Mouse (Mus musculus): ENCODE results near the gene Gm20695. TPM values are rescaled to one million over a fixed set of nuclear protein-coding genes. Genes with fewer than 3 reads are reported as not detected.
"Not testable (repeated sequence)": the region's sequence is repeated elsewhere in the genome, so short reads cannot be mapped to it uniquely, and the experiment has no call there.

The Gm20695 gene
- polyA plus RNA-seq (2015; fragmentation: Nextera tagmentation; extraction: Ambion mirVana), result 1.6 and 1.7 TPM in 2 replicates

- peak; percentile 99 for ATAC-seq (ENCODE audit: low FRiP score, low read depth)
- H3K4me3 ChIP-seq, result peak within 1 kb of the TSS; percentile 79
- peaks cover 33% of the 10 kb centered on the region for H3K4me1 ChIP-seq (replicated peaks)
- under 1% methylated on average over 88 of the region's 88 CpGs for WGBS
- peak within 1 kb of the TSS; percentile 97 for H3K27ac ChIP-seq (replicated peaks)
- peak within 1 kb of the TSS; percentile 71 for H3K4me2 ChIP-seq
- H3K9ac ChIP-seq, result peak within 1 kb of the TSS; percentile 69
- peaks cover 2% of the 10 kb centered on the region; the same call in 1 of the 2 replicates for H3K36me3 ChIP-seq
- H3K9me3 ChIP-seq, result no peaks in the 10 kb centered on the region
- H3K27me3 ChIP-seq, result no peaks in the 10 kb centered on the region
Observed at GRCm38 (mm10) chr16:3884201-3885064, at the start of gene Gm20695, which contains the start of gene Zfp597. Gene Gm20695, plus strand, starts transcription at chr16:3884648. Gene Zfp597, minus strand, starts transcription at chr16:3884561.

- Histone ChIP-seq H3K27me3 (no peaks in the 10 kb centered on the region), H3K36me3 (no peaks in the 10 kb centered on the region), H3K4me1 (replicated peaks) (no peaks in the 10 kb centered on the region), H3K4me3 (no peak overlapping the region), H3K4me2 (no peak overlapping the region), H3K9me3 (no peaks in the 10 kb centered on the region), H3K27ac (replicated peaks) (no peak overlapping the region), H3K9ac (no peak overlapping the region)
- no peak for ATAC-seq (ENCODE audit: low FRiP score, low read depth)
- 85% methylated on average over 2 of the region's 2 CpGs for WGBS
Observed at GRCm38 (mm10) chr16:3835461-3835860, 49.0 kb upstream of the Gm20695 start.

GRCm38 (mm10) chr16:3839157-3839885 lies 45.1 kb upstream of the Gm20695 start:
- Histone ChIP-seq H3K4me1 (replicated peaks) (0 out of 2 replicates have a peak, but pooled peaks cover 6% of the 10 kb centered on the region), H3K4me2 (no peak overlapping the region), H3K4me3 (no peak overlapping the region), H3K9me3 (no peaks in the 10 kb centered on the region), H3K27me3 (no peaks in the 10 kb centered on the region), H3K36me3 (no peaks in the 10 kb centered on the region), H3K27ac (replicated peaks) (no peak overlapping the region), H3K9ac (no peak overlapping the region)
- ATAC-seq (ENCODE audit: low FRiP score, low read depth), result no peak
- 62% methylated on average over 17 of the region's 17 CpGs for WGBS

GRCm38 (mm10) chr16:3842989-3843388 lies 41.5 kb upstream of the Gm20695 start:
- no peak for ATAC-seq (ENCODE audit: low FRiP score, low read depth)
- H3K27me3 ChIP-seq, result no peaks in the 10 kb centered on the region
- H3K36me3 ChIP-seq, result no peaks in the 10 kb centered on the region
- H3K4me2 ChIP-seq, result no peak overlapping the region
- H3K4me1 ChIP-seq (replicated peaks), result peaks cover 14% of the 10 kb centered on the region
- no peak overlapping the region for H3K9ac ChIP-seq
- no peak overlapping the region for H3K27ac ChIP-seq (replicated peaks)
- 39% methylated on average over 4 of the region's 4 CpGs for WGBS
- H3K9me3 ChIP-seq, result no peaks in the 10 kb centered on the region
- no peak overlapping the region for H3K4me3 ChIP-seq

GRCm38 (mm10) chr16:3843796-3844195 lies 40.7 kb upstream of the Gm20695 start:
- Histone ChIP-seq H3K4me1 (replicated peaks) (peaks cover 15% of the 10 kb centered on the region), H3K36me3 (no peaks in the 10 kb centered on the region), H3K27ac (replicated peaks) (no peak overlapping the region), H3K4me3 (no peak overlapping the region), H3K9ac (no peak overlapping the region), H3K4me2 (no peak overlapping the region), H3K9me3 (no peaks in the 10 kb centered on the region), H3K27me3 (no peaks in the 10 kb centered on the region)
- 77% methylated on average over 1 of the region's 1 CpGs for WGBS
- ATAC-seq (ENCODE audit: low FRiP score, low read depth), result no peak

GRCm38 (mm10) chr16:3846711-3847518 lies 37.5 kb upstream of the Gm20695 start, which contains the start of gene Zfp174:
Gene Zfp174, plus strand, starts transcription at chr16:3847268.
- Histone ChIP-seq H3K27me3 (no peaks in the 10 kb centered on the region), H3K4me1 (replicated peaks) (peaks cover 15% of the 10 kb centered on the region), H3K4me2 (peak within 1 kb of the TSS; percentile 65), H3K36me3 (no peaks in the 10 kb centered on the region), H3K9ac (peak within 1 kb of the TSS; percentile 69), H3K27ac (replicated peaks) (peak within 1 kb of the TSS; percentile 58), H3K4me3 (peak within 1 kb of the TSS; percentile 77), H3K9me3 (no peaks in the 10 kb centered on the region)
- ATAC-seq (ENCODE audit: low FRiP score, low read depth), result peak; percentile 99
- WGBS, result 4% methylated on average over 38 of the region's 38 CpGs

GRCm38 (mm10) chr16:3847871-3848270 lies 36.6 kb upstream of the Gm20695 start:
- Histone ChIP-seq H3K4me1 (replicated peaks) (peaks cover 13% of the 10 kb centered on the region), H3K4me3 (peak overlapping the region; percentile 77)
- no peak for ATAC-seq (ENCODE audit: low FRiP score, low read depth)

GRCm38 (mm10) chr16:3848416-3848815 lies 36.0 kb upstream of the Gm20695 start:
- H3K9ac ChIP-seq, result no peak overlapping the region
- H3K4me1 ChIP-seq (replicated peaks), result peaks cover 9% of the 10 kb centered on the region
- no peaks in the 10 kb centered on the region for H3K9me3 ChIP-seq
- no peaks in the 10 kb centered on the region for H3K27me3 ChIP-seq
- WGBS, result 84% methylated on average over 3 of the region's 3 CpGs
- ATAC-seq (ENCODE audit: low FRiP score, low read depth), result no peak
- no peak overlapping the region for H3K4me3 ChIP-seq
- H3K36me3 ChIP-seq, result no peaks in the 10 kb centered on the region
- peak overlapping the region; percentile 65; the same call in 1 of the 2 replicates for H3K4me2 ChIP-seq
- no peak overlapping the region for H3K27ac ChIP-seq (replicated peaks)

More at GRCm38 (mm10) chr16:3847871-3848270, 36.6 kb upstream of the Gm20695 start:
- WGBS, result 68% methylated on average over 4 of the region's 4 CpGs
- H3K9ac ChIP-seq, result peak overlapping the region; percentile 69
- no peak overlapping the region; the same call in 1 of the 2 replicates for H3K27ac ChIP-seq (replicated peaks)
- H3K9me3 ChIP-seq, result no peaks in the 10 kb centered on the region
- H3K4me2 ChIP-seq, result peak overlapping the region; percentile 65
- no peaks in the 10 kb centered on the region for H3K36me3 ChIP-seq
- no peaks in the 10 kb centered on the region for H3K27me3 ChIP-seq

- not testable (repeated sequence) for H3K4me1 ChIP-seq (replicated peaks); H3K4me3 ChIP-seq; H3K4me2 ChIP-seq; H3K9me3 ChIP-seq; H3K9ac ChIP-seq; H3K27ac ChIP-seq (replicated peaks); H3K36me3 ChIP-seq; ATAC-seq (ENCODE audit: low FRiP score, low read depth); H3K27me3 ChIP-seq
- WGBS, result 93% methylated on average over 13 of the region's 13 CpGs
Observed at GRCm38 (mm10) chr16:3851301-3851700, 33.1 kb upstream of the Gm20695 start.

GRCm38 (mm10) chr16:3852586-3852985 lies 31.9 kb upstream of the Gm20695 start:
- peaks cover 5% of the 10 kb centered on the region for H3K4me1 ChIP-seq (replicated peaks)
- 38% methylated on average over 12 of the region's 12 CpGs for WGBS
- H3K4me3 ChIP-seq, result no peak overlapping the region
- no peak overlapping the region for H3K9ac ChIP-seq
- H3K27me3 ChIP-seq, result no peaks in the 10 kb centered on the region
- H3K36me3 ChIP-seq, result peaks cover 18% of the 10 kb centered on the region; the same call in 1 of the 2 replicates
- no peaks in the 10 kb centered on the region for H3K9me3 ChIP-seq
- no peak for ATAC-seq (ENCODE audit: low FRiP score, low read depth)
- no peak overlapping the region for H3K4me2 ChIP-seq
- no peak overlapping the region for H3K27ac ChIP-seq (replicated peaks)

- Histone ChIP-seq H3K27me3 (no peaks in the 10 kb centered on the region), H3K9ac (no peak overlapping the region), H3K9me3 (no peaks in the 10 kb centered on the region), H3K4me2 (no peak overlapping the region), H3K27ac (replicated peaks) (no peak overlapping the region), H3K36me3 (peaks cover 18% of the 10 kb centered on the region; the same call in 1 of the 2 replicates), H3K4me3 (no peak overlapping the region), H3K4me1 (replicated peaks) (no peaks in the 10 kb centered on the region)
- ATAC-seq (ENCODE audit: low FRiP score, low read depth), result no peak
- WGBS, result 50% methylated on average over 11 of the region's 11 CpGs
Observed at GRCm38 (mm10) chr16:3854437-3855182, 29.8 kb upstream of the Gm20695 start.

Measured in hindbrain, embryonic 15.5 days (tissue).